Mouse (Mus musculus) fibroblast of lung, adult 2 months (primary cell): ENCODE data around the gene Ep400.
"Not testable (repeated sequence)": the region's sequence is repeated elsewhere in the genome, so short reads cannot be mapped to it uniquely, and the experiment has no call there.

ENCODE experiments used
- DNase-seq: peaks from one replicate; pipeline ENCODE4 v3.0.0-alpha.2; 2011; ENCODE audit warnings: low read depth

The Ep400 gene

DNA sequence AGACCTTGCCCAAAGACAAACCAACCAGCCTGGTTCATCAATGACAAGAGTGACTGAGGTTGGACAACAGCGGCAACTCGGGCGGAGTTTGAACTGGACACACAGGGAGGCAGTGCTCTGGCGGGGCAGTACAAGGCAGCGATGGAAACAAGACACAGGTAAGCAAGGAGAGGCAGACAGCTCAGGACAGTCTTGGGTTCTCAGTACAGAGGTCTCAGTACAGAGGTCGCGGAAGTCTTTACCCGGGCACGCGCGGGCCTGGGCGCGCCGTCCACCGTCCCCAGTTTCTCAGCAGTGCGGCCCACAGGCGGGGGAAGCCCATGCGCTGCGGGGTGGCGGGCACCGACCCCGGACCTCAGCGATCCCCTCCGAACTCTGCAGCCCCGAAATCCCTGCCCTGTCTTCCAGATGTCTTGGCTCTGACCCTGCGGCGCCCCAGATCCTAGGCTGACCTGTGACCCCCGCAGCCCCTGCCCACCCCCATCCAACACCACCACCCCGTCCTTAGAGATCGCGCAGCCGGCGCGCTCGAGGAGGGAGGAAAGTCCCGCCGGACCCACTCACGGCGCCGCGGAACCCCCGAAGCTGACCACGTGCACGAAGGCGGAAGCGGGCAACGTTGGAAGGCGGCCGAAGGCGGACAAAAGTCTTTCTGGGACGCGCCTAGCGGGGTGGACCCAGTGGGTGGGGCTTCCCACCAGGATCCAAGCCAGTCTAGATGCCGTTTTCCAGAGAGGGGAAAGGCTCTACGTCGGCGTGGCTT lies 9.7 kb upstream of the Ep400 start, which contains the start of gene Pus1:
Gene Pus1 (minus strand): TSS at position 662 of the 763 bp plus-strand sequence.
- DNase-seq = peak; percentile 67

- no peak for DNase-seq
Measured at GRCm38 (mm10) chr5:110779276-110779997, 8.9 kb upstream of the Ep400 start.

GRCm38 (mm10) chr5:110778263-110778662 lies 7.7 kb upstream of the Ep400 start:
- no peak for DNase-seq

GRCm38 (mm10) chr5:110776141-110776540 lies 5.6 kb upstream of the Ep400 start:
- no peak for DNase-seq

DNA sequence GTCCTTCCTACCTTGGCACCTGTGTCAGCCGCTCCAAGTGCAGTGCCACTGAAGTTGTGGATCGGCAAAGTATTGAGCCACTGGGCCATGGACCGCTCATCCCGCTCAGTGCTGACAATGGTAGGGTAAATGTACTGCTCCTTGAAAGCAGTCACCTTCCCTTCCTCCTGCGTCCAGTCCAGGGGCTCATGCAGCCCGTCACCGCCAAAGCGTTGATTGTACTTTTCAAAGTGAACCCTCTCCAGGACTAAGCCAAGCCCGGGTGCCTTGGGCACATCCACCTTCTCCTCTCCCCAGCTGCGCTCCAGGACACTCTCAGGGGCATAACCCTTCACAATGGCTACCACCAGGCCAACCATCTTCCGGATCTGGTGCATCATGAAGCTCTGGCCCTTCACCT lies 4.0 kb upstream of the Ep400 start:
- no peak for DNase-seq

GRCm38 (mm10) chr5:110772945-110773344 lies 2.4 kb upstream of the Ep400 start:
- DNase-seq = not testable (repeated sequence)

- DNase-seq = no peak
Measured at GRCm38 (mm10) chr5:110770031-110770445, 479 bp downstream of the Ep400 start.

- no peak for DNase-seq
Measured at GRCm38 (mm10) chr5:110769272-110769671, 1.2 kb downstream of the Ep400 start.

GRCm38 (mm10) chr5:110763890-110764289 lies 6.6 kb downstream of the Ep400 start:
- DNase-seq = no peak

- no peak for DNase-seq
Measured at GRCm38 (mm10) chr5:110745021-110745420, 25.5 kb downstream of the Ep400 start.

- no peak for DNase-seq
Measured at GRCm38 (mm10) chr5:110739496-110740275, 30.8 kb downstream of the Ep400 start.

- DNase-seq = no peak
Measured at GRCm38 (mm10) chr5:110735606-110736005, 34.9 kb downstream of the Ep400 start.

DNA sequence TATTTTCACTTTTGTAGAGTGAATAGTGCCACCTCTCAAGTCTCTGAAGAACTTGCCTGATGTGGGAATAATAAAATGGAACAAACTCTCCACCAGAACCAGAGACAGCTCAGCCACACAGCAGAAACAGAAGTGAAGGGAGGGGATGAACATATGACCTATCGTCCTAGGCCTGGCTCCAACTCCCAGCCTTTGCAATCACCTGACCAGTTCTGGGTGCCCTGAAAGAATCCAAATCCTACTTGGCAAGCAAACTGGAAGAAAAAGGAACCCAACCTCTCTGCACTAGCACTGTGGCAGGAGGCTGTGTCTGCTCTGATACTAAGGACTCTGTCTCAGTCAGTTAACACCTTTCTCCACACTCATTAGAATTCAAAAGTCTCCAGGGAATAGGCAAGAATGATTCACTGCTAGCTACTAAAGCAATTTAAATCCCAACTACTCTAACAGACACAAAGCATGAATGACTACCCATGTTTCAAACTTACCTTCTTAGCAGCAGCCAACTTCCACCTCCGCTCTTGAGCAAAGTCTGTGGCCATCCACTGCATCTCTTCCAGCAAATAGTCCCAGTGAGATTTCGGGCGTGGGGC lies 37.2 kb downstream of the Ep400 start:
- DNase-seq = no peak

- DNase-seq = no peak
Measured at GRCm38 (mm10) chr5:110731227-110731626, 39.3 kb downstream of the Ep400 start.

GRCm38 (mm10) chr5:110727850-110728249 lies 42.7 kb downstream of the Ep400 start:
- no peak for DNase-seq

GRCm38 (mm10) chr5:110723543-110723942 lies 47.0 kb downstream of the Ep400 start:
- DNase-seq = no peak

- not testable (repeated sequence) for DNase-seq
Measured at GRCm38 (mm10) chr5:110721463-110721862, 49.1 kb downstream of the Ep400 start.

DNA sequence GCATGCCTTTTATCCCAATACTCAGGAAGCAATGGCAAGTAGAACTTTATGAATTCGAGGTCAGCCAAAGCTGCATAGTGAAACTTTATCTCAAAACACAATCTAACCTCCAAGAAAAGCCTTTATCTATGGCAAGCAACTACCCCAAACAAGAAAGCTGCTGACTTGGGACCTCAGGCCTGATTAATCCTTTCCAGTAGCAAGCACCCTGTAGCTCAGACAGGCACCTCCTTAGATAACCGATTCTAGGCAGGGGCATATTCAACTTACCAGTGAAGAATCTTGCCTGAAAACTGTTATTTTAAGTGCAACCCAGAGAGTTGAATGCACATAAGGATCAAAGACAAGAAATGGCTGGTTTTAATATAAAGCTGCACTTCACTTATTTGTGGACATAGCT lies 59.1 kb downstream of the Ep400 start:
- DNase-seq = no peak

DNA sequence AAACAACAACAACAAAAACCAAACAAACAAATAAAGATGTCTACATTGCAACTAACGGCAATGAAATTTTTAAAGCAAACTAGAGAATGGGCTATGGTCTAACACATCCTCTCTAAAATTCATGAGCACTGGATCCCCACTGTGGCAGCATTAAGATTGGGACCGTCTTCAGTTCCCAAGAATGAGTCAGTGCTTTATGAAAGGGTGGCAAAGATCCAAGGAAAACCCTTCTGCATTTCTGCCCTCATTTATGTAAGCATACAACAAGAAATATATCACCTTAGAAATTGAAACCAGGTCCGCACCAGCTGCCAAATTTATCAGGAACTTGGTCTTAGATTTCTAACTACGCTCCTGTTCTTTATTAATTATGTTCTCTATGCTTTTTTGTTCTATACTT lies 61.3 kb downstream of the Ep400 start:
- peak; percentile 13 for DNase-seq

GRCm38 (mm10) chr5:110704004-110704403 lies 66.5 kb downstream of the Ep400 start:
- DNase-seq = peak; percentile 34

DNA sequence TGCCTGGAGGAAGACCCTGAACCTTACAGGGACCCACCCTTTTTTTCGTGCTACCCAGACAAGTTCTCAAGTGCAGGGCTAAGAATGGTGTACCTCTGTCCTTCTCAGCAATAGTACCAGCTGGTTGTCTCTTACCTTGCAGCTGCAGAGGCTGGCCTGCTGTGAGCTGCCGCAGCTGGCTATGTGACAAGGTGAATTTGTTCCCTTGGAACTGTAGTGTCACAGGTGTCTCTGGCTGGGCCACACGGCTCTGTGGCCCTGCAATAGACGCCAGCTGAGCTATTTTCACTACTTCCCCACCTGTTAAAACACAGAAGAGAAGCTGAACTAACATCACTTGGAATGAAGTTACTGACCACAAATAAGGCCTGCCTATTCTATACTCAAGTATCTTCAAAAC lies 71.9 kb downstream of the Ep400 start:
- no peak for DNase-seq

DNA sequence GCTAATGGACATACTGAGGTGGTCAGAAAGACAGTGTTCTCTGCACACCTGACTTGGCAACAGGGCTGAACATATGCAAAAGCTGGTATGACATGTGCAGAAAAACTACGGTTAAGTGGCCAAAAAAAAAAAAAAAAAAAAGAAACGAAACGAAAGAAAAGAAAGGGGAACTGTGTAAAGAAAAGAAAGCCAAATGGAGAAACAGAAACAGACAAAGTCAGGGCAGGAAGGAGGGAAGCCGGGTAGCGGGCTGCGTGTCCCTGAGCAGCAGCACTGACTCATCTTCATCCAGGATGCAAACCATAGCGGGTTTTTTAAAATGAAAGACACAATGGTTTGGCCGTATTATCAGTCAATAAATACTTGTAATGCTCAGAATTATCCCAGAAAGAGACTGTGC lies 88.5 kb downstream of the Ep400 start:
- DNase-seq = no peak
